Mouse (Mus musculus) brain, embryonic 18.5 days (tissue): ENCODE data around the gene Cd2.

Experiments
- DNase-seq: peaks from one replicate; pipeline ENCODE4 v3.0.0-alpha.2; 2012; ENCODE audit warnings: low read depth, low spot score

Gene Cd2

GRCm38 (mm10) chr3:101287911-101288311 is at the start of gene Cd2:
Gene Cd2, minus strand, starts transcription at chr3:101287939.
- no peak for DNase-seq

- DNase-seq: no peak
Observed at GRCm38 (mm10) chr3:101328617-101329016, 40.9 kb upstream of the Cd2 start.

GRCm38 (mm10) chr3:101327248-101327647 is 39.5 kb upstream of the Cd2 start:
- no peak for DNase-seq

DNA sequence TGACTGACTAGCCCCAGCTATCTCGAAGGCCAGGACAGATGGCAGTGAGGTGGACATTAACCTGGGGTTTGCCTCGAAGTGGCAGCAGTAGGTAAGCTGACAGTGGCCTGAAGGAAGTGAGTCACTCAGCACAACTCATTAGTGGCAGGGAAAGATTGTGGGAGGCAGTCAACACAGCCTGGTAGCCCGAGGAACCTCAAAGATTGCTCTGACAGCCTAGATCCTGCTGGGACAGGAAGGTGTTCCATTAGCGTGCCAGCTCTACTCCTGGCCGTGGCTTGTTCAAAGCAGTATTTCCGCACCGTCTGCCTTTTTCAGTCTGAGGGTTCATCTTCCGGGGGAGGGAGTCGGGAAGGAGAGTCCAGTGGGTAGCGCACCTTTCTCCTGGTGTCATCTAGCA is 34.7 kb upstream of the Cd2 start:
- DNase-seq: no peak

- DNase-seq: no peak
Observed at GRCm38 (mm10) chr3:101320874-101321273, 33.1 kb upstream of the Cd2 start.

DNA sequence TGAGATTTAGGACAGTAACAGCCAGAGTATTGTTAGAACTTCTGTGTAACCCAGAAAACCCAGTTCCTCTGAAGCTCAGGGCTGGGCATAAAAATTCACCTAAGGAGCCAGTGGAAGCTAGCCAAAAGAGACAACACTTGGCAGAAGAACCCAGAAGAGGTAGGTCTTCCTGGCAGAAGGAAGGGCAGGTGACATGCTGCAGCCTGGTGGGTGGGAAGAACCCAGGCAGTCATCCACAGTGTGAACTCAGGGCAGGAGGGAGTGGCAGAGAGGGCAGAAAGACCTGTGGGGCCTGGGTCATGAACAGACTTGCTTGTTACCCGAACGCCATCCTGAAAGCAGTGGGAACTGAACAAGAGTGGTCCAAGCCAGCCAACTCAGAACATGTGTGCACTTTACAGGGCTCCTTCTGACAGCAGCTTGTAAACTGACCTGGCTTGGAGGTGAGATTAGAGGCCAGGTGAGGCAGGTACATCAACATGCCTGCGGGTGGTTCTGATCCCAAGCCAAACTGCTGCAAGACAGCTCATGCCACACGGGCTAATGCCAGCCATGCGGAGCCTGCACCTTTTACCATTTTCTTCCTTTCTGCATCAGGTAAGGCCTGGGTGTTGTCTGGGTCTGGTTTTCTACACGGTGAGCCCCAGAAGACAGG is 30.9 kb upstream of the Cd2 start:
- DNase-seq: no peak

DNA sequence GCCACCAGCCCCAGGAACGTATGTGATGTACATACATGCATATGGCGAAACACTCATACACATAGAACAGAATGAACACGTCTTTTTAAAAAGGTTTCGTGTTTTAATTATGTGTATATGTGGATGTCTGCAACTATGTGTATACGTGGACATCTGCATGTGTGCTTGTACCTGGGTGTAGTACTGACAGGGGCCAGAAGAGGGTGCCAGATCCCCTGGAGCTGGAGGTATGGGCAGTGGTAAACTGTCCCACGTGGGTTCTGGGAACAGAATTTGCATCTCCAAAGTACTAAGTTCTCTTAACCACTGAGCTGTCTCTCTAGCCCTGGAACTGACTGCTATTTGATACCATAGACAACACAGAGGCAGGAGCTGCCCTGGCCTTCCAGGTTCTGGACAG is 30.4 kb upstream of the Cd2 start:
- DNase-seq: no peak

GRCm38 (mm10) chr3:101314954-101315353 is 27.2 kb upstream of the Cd2 start:
- DNase-seq: no peak

DNA sequence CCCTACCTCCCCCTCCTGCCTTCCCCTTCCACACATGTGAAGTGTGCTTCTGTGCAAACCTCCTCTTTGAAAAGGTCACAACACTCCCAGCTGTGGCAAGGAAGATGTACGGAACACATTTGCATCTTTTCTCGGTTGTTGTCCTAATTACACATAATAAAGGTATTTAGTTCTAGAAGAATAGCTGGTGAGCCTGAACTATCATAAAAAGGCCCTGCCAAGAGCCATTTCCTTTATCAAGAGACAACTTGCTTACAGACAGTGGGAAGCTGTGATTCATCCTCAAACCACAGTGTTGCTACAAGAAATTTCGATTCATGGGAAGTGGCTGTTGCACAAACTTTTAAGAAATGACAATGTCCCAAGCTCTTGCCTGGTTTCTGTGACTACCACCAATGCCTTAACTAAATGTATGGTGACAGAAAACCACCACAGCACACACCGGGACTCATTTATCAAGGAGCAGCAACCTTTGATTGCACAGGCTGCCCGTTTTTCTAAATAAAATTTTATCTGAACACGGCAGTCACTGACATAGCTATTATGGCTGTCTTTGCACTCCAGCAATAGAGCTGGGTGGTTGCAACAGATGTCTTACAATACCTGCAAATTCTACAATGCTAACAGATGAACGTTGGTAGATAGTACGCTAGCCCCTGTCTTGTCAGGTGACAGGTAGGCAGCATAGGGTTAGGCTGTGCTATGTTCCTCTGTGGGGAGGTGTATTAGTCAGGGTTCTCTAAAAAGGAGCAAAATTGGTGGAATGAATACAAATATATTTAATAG is 25.7 kb upstream of the Cd2 start:
- no peak for DNase-seq

GRCm38 (mm10) chr3:101310977-101311376 is 23.2 kb upstream of the Cd2 start:
- no peak for DNase-seq

DNA sequence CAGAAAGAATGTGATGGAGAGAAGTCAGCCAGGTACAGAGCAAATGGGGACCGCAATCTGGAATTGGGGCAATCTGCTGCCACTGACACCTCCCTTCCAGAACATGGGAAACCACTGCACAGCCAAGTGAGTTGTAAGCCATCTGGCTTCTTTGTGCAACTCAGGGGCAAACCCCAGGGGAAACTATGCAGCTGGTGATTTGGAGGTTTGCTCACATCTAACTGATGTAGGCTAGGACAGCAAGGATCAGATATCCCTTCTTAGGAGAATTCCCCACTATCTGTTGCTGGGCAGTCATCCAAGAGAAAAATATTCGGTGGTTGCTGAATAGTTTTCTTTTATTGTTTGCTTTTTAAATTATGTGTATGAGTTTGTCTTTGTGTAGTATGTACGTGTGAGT is 21.9 kb upstream of the Cd2 start:
- no peak for DNase-seq

GRCm38 (mm10) chr3:101306090-101306489 is 18.4 kb upstream of the Cd2 start:
- no peak for DNase-seq

DNA sequence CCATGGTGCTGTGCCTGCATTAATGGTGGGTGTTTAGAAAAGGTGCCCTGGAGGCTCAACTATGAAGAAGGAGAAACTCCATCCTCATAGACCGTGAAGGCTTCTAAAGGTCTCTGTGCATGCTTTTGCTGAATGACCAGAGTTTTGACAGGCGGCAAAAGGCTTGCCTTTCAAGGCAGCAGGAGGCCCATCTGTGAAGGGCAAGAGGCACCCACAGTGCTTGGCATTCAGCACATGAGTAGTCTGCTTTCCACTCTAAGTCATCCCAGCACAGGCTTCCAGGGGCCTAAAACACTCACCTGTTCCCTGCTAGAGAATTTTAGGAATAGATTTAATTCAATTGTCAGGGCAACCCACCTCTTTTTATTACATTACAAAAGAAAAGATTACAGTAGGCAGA is 17.3 kb upstream of the Cd2 start:
- DNase-seq: no peak

- DNase-seq: no peak
Observed at GRCm38 (mm10) chr3:101304156-101304555, 16.4 kb upstream of the Cd2 start.

DNA sequence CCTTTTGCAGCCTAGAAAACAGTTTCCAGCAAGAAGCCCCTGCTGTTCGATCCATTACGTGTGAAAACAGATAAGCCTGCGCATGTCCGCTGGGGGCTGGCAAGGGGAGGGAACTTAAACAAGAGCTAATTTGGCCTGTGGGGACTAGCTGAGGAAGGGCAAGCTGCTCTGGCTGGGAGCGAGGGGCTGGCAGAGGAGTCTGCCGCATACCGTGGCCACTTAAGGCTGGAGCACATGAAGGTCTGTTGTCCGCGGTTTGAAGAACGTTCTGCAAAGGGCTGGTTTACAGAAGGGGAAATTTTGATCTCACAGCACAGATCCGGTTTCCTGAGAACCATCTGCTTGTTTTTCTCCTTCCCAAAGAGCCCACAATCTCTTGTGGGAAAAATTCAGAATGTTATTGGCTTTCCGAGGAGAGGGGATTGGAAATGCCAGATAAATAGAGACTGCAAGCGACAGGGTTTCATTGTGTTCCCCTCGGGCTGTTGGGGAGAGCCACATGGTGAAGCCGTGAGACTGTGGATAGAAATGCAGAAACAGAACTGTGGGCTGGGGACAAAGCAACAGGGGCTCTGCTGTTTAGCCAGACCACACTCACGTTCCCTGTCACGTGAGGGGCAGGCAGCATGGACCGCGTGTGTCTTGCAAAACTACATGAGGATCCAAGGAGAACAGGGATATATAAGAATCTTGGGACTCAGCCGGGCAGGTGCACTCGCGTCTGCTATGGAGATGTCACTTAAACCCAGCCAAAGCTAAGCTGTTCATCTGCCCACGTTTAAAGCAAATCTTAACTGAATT is 12.7 kb upstream of the Cd2 start:
- peak; percentile 45 for DNase-seq

DNA sequence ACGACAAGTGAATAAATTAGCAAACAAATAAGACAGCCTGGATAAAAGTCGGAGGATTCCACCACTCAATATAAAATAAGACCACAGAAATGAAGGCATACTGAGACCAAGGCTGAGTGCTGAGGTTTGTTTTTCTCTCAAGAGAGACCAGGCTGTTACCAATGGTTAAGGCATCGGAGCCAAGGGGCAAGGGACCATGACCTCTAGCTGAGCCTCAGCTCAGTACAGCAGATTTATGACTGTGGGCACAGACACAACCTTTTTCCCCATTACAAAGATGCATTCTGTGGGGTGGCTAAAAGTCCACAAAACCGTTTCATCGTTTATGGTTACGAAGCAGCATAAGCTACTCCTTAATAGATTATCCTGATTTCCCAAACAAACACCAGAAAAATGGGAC is 11.9 kb upstream of the Cd2 start:
- DNase-seq: no peak

DNA sequence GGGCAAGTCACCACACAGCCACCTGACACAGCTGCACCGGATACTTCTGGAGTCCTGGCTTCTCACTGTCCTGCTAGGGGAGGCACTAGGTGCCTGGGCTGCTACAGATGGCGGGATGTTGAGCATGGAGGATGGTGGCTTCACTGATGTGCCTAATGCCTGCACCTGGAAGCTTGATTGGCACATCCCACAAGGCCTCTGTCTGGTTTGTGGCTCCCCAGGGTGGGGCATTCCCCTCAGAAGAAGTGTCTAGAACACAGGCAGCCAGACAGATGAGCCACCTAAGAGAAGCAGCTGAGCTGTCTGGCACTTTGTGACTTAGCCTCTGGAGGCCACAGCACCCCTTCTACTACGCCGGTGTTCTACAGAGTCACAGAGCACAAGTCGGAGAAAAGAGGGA is 9.5 kb upstream of the Cd2 start:
- DNase-seq: no peak

DNA sequence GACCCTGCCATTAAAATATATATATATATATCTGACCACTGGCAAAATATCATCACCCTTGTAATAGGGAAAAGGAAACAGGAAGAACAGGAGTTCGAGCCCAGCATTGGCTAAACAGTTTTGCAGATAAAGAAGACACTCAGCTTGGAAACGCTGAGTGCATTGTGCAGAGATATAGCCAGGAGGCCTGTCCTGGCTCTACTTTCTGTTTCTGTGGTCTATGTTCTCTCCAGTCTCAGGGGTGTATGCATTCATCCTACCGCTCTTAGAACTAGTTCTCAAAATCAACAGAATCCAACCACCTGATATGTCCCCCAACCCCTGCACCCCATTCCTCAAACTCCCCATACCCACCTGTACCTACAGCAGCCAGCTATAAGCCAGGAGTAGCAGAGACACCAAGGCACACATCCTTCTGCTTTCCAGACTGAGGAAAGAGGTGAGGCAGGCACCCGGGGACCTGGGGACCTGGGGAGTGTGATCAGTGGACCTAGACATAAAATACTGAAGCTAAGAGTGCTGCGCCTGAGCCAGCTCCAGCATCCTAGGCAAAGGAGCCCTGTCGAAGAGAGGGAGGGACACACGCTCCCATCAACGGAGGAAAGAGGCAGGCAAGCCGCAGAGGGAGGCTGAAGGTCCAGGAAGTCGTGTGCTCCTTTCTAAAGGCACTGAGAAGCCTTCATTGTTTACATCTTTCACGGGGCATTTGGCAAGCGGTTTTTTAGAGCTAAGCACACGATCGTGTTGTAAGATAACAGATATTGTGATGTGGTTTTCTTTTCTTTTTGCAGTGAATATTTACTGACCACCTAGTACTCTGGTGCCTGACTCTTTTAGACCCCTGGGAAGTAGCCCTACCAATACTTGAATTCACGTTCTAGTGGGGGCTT is 8.4 kb upstream of the Cd2 start:
- no peak for DNase-seq

GRCm38 (mm10) chr3:101295366-101295867 is 7.7 kb upstream of the Cd2 start:
- peak; percentile 68 for DNase-seq

DNA sequence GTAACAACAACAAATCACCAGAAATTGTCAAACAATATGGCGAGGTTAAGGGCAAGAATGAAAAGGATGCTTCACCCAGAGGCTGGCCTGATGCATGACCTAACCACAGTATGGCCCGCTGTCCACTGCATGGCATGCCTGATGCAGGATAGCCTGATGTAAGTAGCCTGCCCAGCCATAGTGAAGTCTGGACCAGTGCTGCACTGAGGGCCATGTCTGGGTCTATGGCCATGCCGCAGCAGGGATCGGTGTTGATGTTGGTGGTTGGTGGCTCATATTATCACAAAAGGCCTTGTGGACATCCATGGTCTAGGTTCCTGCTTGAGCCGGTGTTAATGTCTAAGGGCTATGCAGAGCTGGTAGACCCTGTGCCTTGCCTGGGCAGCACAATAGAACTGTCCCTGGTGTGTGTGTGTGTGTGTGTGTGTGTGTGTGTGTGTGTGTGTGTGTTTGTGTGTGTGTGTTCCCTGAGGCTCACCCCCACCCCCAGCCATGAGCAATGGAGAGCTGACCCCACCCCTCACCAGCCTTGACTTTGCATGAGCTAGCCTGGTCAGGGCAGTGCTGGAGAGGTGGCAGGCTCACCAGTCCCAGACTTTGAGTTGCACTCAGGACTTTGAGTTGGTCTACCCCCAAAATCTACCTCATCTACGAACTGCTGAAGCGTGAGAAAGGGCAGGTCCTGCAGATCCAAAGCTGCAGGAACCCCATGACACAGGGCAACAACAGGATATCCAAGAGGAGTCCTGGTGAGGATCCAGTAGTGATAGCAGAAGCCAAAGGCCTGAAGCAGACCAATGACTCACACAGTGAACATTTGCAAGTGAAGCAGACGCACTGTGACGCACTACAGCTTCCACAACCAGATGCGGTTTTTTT is 7.0 kb upstream of the Cd2 start:
- DNase-seq: no peak
